Mouse (Mus musculus): ENCODE data around the gene Olfr1057. TPM values are rescaled to one million over a fixed set of nuclear protein-coding genes. Genes with fewer than 3 reads are reported as not detected.

Olfr1057 gene
- total and polyA plus RNA-seq, 2 experiments from 2014 or later, result not detected

GRCm38 (mm10) chr2:86350184-86350583 is 28.0 kb downstream of the Olfr1057 start, which contains the start of gene Olfr1055:
Olfr1055 (minus strand) TSS chr2:86350284.
- Histone ChIP-seq H3K36me3 (ENCODE audit: insufficient read depth, low read length) (no peaks in the 10 kb centered on the region), H3K4me3 (ENCODE audit: low read length) (no peak within 1 kb of the TSS), H3K9me3 (ENCODE audit: low read length) (no peaks in the 10 kb centered on the region), H3K9ac (replicated peaks; ENCODE audit: low read length) (no peak within 1 kb of the TSS), H3K4me1 (ENCODE audit: insufficient read depth, low read length) (no peaks in the 10 kb centered on the region), H3K27ac (no peak within 1 kb of the TSS), H3K4me2 (ENCODE audit: low read depth, low read length) (no peak within 1 kb of the TSS), H3K27me3 (ENCODE audit: insufficient read depth, low read length) (no peaks in the 10 kb centered on the region)
- TF ChIP-seq CTCF (IDR thresholded peaks at IDR 0.05; ENCODE audit: low read depth), result no peak
- DNase-seq (ENCODE audit: low spot score) (no peak), ATAC-seq (no peak)
- WGBS, result 92% methylated on average over 5 of the region's 5 CpGs

- TF ChIP-seq CTCF (IDR thresholded peaks at IDR 0.05; ENCODE audit: low read depth), result no peak
- no peak for ATAC-seq
- H3K9ac ChIP-seq (replicated peaks; ENCODE audit: low read length), result no peak within 1 kb of the TSS
- no peaks in the 10 kb centered on the region for H3K4me1 ChIP-seq (ENCODE audit: insufficient read depth, low read length)
- DNase-seq (ENCODE audit: low spot score), result no peak
- no peaks in the 10 kb centered on the region for H3K9me3 ChIP-seq (ENCODE audit: low read length)
- 88% methylated on average over 3 of the region's 3 CpGs for WGBS
- H3K4me3 ChIP-seq (ENCODE audit: low read length), result no peak within 1 kb of the TSS
- H3K4me2 ChIP-seq (ENCODE audit: low read depth, low read length), result no peak within 1 kb of the TSS
- H3K27ac ChIP-seq, result no peak within 1 kb of the TSS
- H3K27me3 ChIP-seq (ENCODE audit: insufficient read depth, low read length), result no peaks in the 10 kb centered on the region
- no peaks in the 10 kb centered on the region for H3K36me3 ChIP-seq (ENCODE audit: insufficient read depth, low read length)
Measured at GRCm38 (mm10) chr2:86335333-86335732, 42.9 kb downstream of the Olfr1057 start, which contains the start of gene Olfr1054. Olfr1054 (minus strand) TSS chr2:86335433.

Other genes starting within 250 kb of the Olfr1057 start
- not detected in 2 replicates for gene Olfr1039, start 242.5 kb downstream of the Olfr1057 start, total RNA-seq (2014; rRNA removed)
- not detected in 2 replicates for gene Olfr1039, start 242.5 kb downstream of the Olfr1057 start, polyA plus RNA-seq (2015; fragmentation: Nextera tagmentation; extraction: Ambion mirVana)
- gene Olfr1040, start 231.7 kb downstream of the Olfr1057 start, total RNA-seq (2014; rRNA removed), result not detected in 2 replicates
- not detected in 2 replicates for gene Olfr1040, start 231.7 kb downstream of the Olfr1057 start, polyA plus RNA-seq (2015; fragmentation: Nextera tagmentation; extraction: Ambion mirVana)
- not detected in 2 replicates for gene Olfr1042, start 216.6 kb downstream of the Olfr1057 start, total RNA-seq (2014; rRNA removed)
- not detected in 2 replicates for gene Olfr1042, start 216.6 kb downstream of the Olfr1057 start, polyA plus RNA-seq (2015; fragmentation: Nextera tagmentation; extraction: Ambion mirVana)
- gene Olfr1043, start 210.9 kb downstream of the Olfr1057 start, total RNA-seq (2014; rRNA removed), result not detected in 2 replicates
- gene Olfr1043, start 210.9 kb downstream of the Olfr1057 start, polyA plus RNA-seq (2015; fragmentation: Nextera tagmentation; extraction: Ambion mirVana), result not detected in 2 replicates
- not detected in 2 replicates for gene Olfr1044, start 200.6 kb downstream of the Olfr1057 start, total RNA-seq (2014; rRNA removed)
- gene Olfr1044, start 200.6 kb downstream of the Olfr1057 start, polyA plus RNA-seq (2015; fragmentation: Nextera tagmentation; extraction: Ambion mirVana), result not detected in 2 replicates
- gene Olfr52, start 192.7 kb downstream of the Olfr1057 start, total RNA-seq (2014; rRNA removed), result not detected in 2 replicates
- not detected in 2 replicates for gene Olfr52, start 192.7 kb downstream of the Olfr1057 start, polyA plus RNA-seq (2015; fragmentation: Nextera tagmentation; extraction: Ambion mirVana)
- gene Olfr1045, start 175.4 kb downstream of the Olfr1057 start, total RNA-seq (2014; rRNA removed), result not detected in 2 replicates
- not detected in 2 replicates for gene Olfr1045, start 175.4 kb downstream of the Olfr1057 start, polyA plus RNA-seq (2015; fragmentation: Nextera tagmentation; extraction: Ambion mirVana)
- not detected in 2 replicates for gene Olfr1046, start 159.1 kb downstream of the Olfr1057 start, total RNA-seq (2014; rRNA removed)
- not detected in 2 replicates for gene Olfr1046, start 159.1 kb downstream of the Olfr1057 start, polyA plus RNA-seq (2015; fragmentation: Nextera tagmentation; extraction: Ambion mirVana)
- not detected in 2 replicates for gene Olfr1047, start 147.0 kb downstream of the Olfr1057 start, total RNA-seq (2014; rRNA removed)
- gene Olfr1047, start 147.0 kb downstream of the Olfr1057 start, polyA plus RNA-seq (2015; fragmentation: Nextera tagmentation; extraction: Ambion mirVana), result not detected in 2 replicates
- gene Olfr1048, start 138.1 kb downstream of the Olfr1057 start, total RNA-seq (2014; rRNA removed), result not detected in 2 replicates
- not detected in 2 replicates for gene Olfr1048, start 138.1 kb downstream of the Olfr1057 start, polyA plus RNA-seq (2015; fragmentation: Nextera tagmentation; extraction: Ambion mirVana)
- not detected in 2 replicates for gene Olfr1049, start 120.1 kb downstream of the Olfr1057 start, total RNA-seq (2014; rRNA removed)
- not detected in 2 replicates for gene Olfr1049, start 120.1 kb downstream of the Olfr1057 start, polyA plus RNA-seq (2015; fragmentation: Nextera tagmentation; extraction: Ambion mirVana)
- not detected in 2 replicates for gene Olfr1051, start 99.3 kb downstream of the Olfr1057 start, total RNA-seq (2014; rRNA removed)
- not detected in 2 replicates for gene Olfr1051, start 99.3 kb downstream of the Olfr1057 start, polyA plus RNA-seq (2015; fragmentation: Nextera tagmentation; extraction: Ambion mirVana)
- 0.37 TPM in 1 of 2 replicates, not detected in the other for gene Olfr1052, start 85.9 kb downstream of the Olfr1057 start, total RNA-seq (2014; rRNA removed)
- gene Olfr1052, start 85.9 kb downstream of the Olfr1057 start, polyA plus RNA-seq (2015; fragmentation: Nextera tagmentation; extraction: Ambion mirVana), result not detected in 2 replicates
- gene Olfr1053, start 63.1 kb downstream of the Olfr1057 start, total RNA-seq (2014; rRNA removed), result not detected in 2 replicates
- gene Olfr1053, start 63.1 kb downstream of the Olfr1057 start, polyA plus RNA-seq (2015; fragmentation: Nextera tagmentation; extraction: Ambion mirVana), result not detected in 2 replicates
- gene Olfr1054, start 43.0 kb downstream of the Olfr1057 start, total RNA-seq (2014; rRNA removed), result not detected in 2 replicates
- gene Olfr1054, start 43.0 kb downstream of the Olfr1057 start, polyA plus RNA-seq (2015; fragmentation: Nextera tagmentation; extraction: Ambion mirVana), result not detected in 2 replicates
- not detected in 2 replicates for gene Olfr1055, start 28.1 kb downstream of the Olfr1057 start, total RNA-seq (2014; rRNA removed)
- gene Olfr1055, start 28.1 kb downstream of the Olfr1057 start, polyA plus RNA-seq (2015; fragmentation: Nextera tagmentation; extraction: Ambion mirVana), result not detected in 2 replicates
- not detected in 2 replicates for gene Olfr1056, start 15.9 kb downstream of the Olfr1057 start, total RNA-seq (2014; rRNA removed)
- not detected in 2 replicates for gene Olfr1056, start 15.9 kb downstream of the Olfr1057 start, polyA plus RNA-seq (2015; fragmentation: Nextera tagmentation; extraction: Ambion mirVana)
- gene Olfr1058, start 10.2 kb upstream of the Olfr1057 start, total RNA-seq (2014; rRNA removed), result not detected in 2 replicates
- not detected in 2 replicates for gene Olfr1058, start 10.2 kb upstream of the Olfr1057 start, polyA plus RNA-seq (2015; fragmentation: Nextera tagmentation; extraction: Ambion mirVana)
- gene Olfr1061, start 35.7 kb upstream of the Olfr1057 start, total RNA-seq (2014; rRNA removed), result not detected in 2 replicates
- gene Olfr1061, start 35.7 kb upstream of the Olfr1057 start, polyA plus RNA-seq (2015; fragmentation: Nextera tagmentation; extraction: Ambion mirVana), result not detected in 2 replicates
- not detected in 2 replicates for gene Olfr1062, start 48.4 kb upstream of the Olfr1057 start, total RNA-seq (2014; rRNA removed)
- not detected in 2 replicates for gene Olfr1062, start 48.4 kb upstream of the Olfr1057 start, polyA plus RNA-seq (2015; fragmentation: Nextera tagmentation; extraction: Ambion mirVana)
- gene Olfr1065, start 72.2 kb upstream of the Olfr1057 start, total RNA-seq (2014; rRNA removed), result not detected in 2 replicates
- not detected in 2 replicates for gene Olfr1065, start 72.2 kb upstream of the Olfr1057 start, polyA plus RNA-seq (2015; fragmentation: Nextera tagmentation; extraction: Ambion mirVana)
- not detected in 2 replicates for gene Olfr1066, start 77.9 kb upstream of the Olfr1057 start, total RNA-seq (2014; rRNA removed)
- not detected in 2 replicates for gene Olfr1066, start 77.9 kb upstream of the Olfr1057 start, polyA plus RNA-seq (2015; fragmentation: Nextera tagmentation; extraction: Ambion mirVana)
- gene Olfr228, start 109.0 kb upstream of the Olfr1057 start, total RNA-seq (2014; rRNA removed), result not detected in 2 replicates
- not detected in 2 replicates for gene Olfr228, start 109.0 kb upstream of the Olfr1057 start, polyA plus RNA-seq (2015; fragmentation: Nextera tagmentation; extraction: Ambion mirVana)
- not detected in 2 replicates for gene Olfr1076, start 130.1 kb upstream of the Olfr1057 start, total RNA-seq (2014; rRNA removed)
- not detected in 2 replicates for gene Olfr1076, start 130.1 kb upstream of the Olfr1057 start, polyA plus RNA-seq (2015; fragmentation: Nextera tagmentation; extraction: Ambion mirVana)
- not detected in 2 replicates for gene Olfr1079, start 164.1 kb upstream of the Olfr1057 start, total RNA-seq (2014; rRNA removed)
- gene Olfr1079, start 164.1 kb upstream of the Olfr1057 start, polyA plus RNA-seq (2015; fragmentation: Nextera tagmentation; extraction: Ambion mirVana), result not detected in 2 replicates
- not detected in 2 replicates for gene Olfr1080, start 179.8 kb upstream of the Olfr1057 start, total RNA-seq (2014; rRNA removed)
- not detected in 2 replicates for gene Olfr1080, start 179.8 kb upstream of the Olfr1057 start, polyA plus RNA-seq (2015; fragmentation: Nextera tagmentation; extraction: Ambion mirVana)
- gene Olfr1082, start 220.6 kb upstream of the Olfr1057 start, total RNA-seq (2014; rRNA removed), result not detected in 2 replicates
- gene Olfr1082, start 220.6 kb upstream of the Olfr1057 start, polyA plus RNA-seq (2015; fragmentation: Nextera tagmentation; extraction: Ambion mirVana), result not detected in 2 replicates